Mouse (Mus musculus): ENCODE measurements around the gene Hs6st2.

DNA sequence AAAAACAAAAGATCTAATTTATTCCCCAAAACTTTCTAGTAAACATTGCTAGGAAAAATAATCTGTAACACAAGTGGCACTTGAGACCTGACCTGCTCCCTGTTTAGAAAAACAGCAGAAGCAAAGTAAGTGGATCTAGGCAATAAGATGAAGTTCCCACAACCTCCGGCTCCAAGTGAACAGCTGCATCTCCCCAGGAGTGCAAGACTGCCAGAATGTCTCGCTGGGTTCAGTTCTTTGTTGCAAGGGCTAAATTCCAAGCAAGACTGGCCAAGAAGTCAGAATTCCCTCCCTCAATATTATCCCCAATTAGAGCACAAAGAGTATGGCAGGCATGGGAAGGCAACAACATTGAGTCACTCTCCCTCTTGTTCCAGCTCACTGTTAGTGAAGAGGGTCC lies 23.4 kb downstream of the Hs6st2 start:
- TF ChIP-seq HCFC1 (IDR thresholded peaks at IDR 0.05; ENCODE audit: borderline replicate concordance, insufficient read depth, low read length) (no peak), ZNF384 (IDR thresholded peaks at IDR 0.05; ENCODE audit: low read depth, low read length) (no peak), ZC3H11A (IDR thresholded peaks at IDR 0.05; ENCODE audit: borderline replicate concordance, low read depth, low read length) (no peak), CHD2 (IDR thresholded peaks at IDR 0.05; ENCODE audit: low read depth, low read length) (no peak)

Measured in ES-E14 (cell line).